Mouse (Mus musculus): ENCODE measurements around the gene Shc4.

DNA sequence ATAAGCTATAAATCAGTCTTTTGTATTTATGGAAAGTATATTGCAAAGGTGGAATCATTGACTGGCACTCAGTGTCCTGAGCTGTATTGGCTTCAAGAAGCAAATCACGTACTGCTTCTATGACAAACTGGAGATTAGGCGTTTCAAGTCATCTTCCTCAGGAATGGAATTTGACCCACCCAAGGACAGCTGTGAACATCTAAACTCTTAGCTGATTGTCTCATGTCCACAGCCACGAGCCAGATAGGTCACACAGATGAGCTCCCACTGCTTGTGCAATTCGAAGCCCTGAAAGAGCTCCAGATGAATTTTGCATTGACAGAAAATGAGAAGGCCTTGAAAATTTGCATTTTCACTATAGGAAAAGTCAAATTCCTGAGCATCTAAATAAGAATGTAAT is 146.3 kb downstream of the Shc4 start:
- no peak for TF ChIP-seq CTCF (conservative IDR thresholded peaks at IDR 0.05; ENCODE audit: low read length)
- no peak for TF ChIP-seq NANOG (IDR thresholded peaks at IDR 0.05; ENCODE audit: borderline replicate concordance, low read length)
